Mouse (Mus musculus) olfactory bulb, adult 2 months (tissue): ENCODE measurements around the gene Dram1.

Experiments
- CTCF ChIP-seq: fragments of 200-500 bp; IDR thresholded peaks from 2 replicates; pipeline ENCODE4 v1.5.1; 2012; ENCODE audit warnings: low read depth, mild to moderate bottlenecking, low read length, moderate library complexity; ENCODE audit not compliant: insufficient read depth
- POLR2A ChIP-seq: fragments of 200-500 bp; IDR thresholded peaks from 2 replicates; pipeline ENCODE4 v1.6.1; 2012; ENCODE audit warnings: mild to moderate bottlenecking, low read depth, low read length, moderate library complexity; ENCODE audit not compliant: insufficient read depth

DNA sequence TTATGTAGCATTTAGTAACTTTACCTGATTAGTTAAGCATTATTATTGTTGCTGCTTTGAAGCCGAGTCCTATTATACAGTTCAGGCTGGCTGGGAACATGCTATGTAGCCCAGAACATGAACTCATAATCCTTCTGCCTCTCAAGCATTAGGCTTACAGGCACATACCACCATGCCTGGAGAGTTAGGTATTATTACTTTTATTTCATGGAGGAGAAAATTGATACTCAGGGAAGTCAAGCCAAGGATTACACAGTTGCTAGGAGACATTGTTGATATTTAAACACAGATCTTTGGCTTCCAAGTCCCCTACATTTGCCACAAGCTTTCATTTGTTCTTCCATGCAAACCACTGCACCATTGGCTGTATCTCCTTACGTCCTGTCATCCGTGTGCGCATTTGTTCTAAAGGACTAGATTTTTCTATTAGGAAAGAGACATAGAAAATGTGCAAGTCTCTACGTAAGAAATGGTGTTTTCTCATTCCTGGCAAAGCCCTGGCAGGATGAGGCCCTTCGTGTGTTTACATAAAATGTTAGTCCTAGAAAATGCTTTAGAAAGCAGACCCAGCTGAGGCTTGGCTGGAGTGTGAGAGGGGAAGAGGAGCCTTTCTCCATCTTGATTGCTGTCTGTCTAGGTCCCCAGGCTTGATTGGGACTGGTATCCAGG, 76.9 kb downstream of the Dram1 start:
- no peak for TF ChIP-seq CTCF
- no peak for TF ChIP-seq POLR2A
